Mouse (Mus musculus): ENCODE data around the gene Itga6.

Itga6 gene

DNA sequence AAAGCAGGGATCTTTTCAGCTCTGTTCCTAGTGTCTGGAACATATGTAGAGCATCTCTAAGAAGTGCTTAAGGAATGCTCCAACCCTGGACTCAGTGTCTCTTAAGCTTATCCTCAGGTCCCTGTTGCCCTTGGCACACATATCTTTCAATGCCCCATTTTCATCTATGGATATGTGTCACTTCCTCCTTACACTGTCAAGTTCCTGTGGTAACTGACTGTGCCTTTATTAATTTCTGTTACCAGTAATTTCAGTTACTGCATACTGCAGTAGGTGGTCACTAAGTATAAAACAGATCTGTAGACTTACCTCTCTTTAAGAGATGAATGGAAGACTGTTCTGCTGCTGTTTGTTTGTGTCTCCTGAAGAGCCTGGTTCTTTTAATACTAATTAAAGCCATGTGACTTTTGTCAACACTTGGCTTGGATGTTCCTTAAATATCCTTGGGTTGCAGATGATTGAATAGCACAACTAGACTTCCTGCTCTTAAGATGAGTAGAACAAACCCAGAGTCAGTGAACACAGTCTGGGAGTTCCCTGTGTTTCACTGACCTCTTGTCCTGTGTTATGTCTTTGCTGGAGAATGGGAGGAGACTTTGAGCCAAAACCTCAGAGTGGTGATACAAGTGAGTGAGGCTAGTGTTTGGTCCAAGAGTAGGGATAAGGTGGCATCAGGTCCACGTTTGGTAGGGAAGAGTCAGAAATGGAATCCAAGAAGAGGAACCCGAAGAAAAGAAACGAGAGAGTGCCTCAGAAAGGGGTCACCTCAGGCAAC, 19.7 kb downstream of the Itga6 start:
- no peak for DNase-seq (ENCODE audit: low read depth)

DNA sequence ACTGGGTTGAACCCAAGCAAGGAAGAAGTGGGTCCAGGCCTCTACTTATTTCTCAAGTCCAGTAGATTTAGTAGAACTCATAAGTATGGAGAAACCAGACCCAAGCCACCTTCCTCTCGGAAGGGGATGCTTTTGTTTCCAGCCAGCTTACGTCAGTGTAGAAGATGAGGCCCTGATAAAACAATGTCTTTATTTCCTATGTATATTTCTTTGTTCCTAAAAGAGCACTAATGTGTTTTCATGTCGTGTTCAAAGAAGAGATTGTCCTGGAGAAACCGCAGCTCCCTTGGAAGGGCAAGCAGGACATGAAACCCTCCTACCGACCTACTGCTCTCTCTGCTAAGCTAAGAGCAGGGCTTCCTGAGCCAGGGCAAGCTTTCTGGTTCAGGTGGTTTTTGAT, 20.6 kb downstream of the Itga6 start:
- no peak for DNase-seq (ENCODE audit: low read depth)

DNA sequence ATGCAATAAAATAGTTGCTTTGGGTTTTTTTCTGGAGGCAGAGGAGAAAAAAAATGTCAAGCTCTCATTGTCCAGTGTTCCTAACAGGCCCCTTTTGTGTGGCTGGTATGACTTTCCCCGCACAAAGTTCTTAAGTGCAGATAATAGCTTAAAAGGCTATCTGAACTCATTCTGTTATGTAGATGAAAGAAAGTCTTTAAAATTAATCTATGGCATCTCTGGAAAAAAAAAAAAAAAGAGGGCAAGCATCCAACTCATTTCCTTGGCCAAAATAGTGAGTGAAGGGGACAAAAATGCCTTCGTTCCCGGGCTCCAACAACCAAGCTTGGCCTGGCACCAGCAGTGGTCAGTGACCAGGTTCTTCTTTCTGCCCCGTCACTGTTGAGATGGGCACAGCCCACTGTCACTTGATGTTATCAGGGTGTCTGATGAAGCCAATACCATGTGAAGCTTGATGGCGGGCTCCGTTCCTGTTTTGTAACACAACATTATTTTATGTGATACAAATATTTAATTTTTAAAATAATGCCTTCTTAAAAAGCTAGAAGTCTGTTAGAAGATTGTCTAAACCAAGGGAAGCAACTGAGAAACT, 21.7 kb downstream of the Itga6 start:
- DNase-seq (ENCODE audit: low read depth), result no peak

DNA sequence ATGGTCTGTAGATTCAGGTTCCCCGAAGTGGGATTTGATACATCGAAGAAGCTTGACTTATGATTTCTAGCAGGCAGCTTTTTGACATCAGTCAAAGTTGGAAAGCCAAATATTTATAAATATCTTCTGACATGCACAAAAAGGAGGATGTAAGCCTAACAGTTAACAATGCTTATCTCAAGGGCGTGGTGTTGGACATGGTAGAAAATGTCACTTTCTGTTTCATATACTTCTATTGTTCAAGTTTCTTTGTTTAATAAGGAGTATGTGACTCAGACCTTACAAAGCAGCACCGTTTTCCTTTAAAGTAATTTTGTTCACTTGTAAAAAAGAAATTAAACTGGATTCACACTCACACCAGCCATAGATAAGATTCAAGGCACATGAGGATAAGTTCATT, 26.3 kb downstream of the Itga6 start:
- no peak for DNase-seq (ENCODE audit: low read depth)

DNA sequence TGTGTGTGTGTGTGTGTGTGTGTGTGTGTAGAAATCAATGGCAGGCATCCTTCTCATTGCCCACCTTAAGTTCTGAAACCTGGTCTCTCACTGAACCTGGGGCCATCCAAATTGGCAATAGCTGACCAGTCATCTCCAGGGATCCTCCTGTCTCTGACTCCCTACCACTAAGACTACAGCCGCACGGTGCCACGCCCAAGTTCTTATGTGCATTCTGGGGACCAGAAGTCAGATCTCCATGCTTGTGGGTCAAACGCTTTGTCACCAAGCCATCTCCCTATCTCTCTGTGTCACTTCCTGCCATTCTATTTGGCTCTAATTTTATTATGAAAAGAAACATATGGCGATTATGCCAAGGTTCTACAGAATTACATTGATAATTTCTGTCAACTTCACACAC, 28.3 kb downstream of the Itga6 start:
- DNase-seq (ENCODE audit: low read depth), result no peak

DNA sequence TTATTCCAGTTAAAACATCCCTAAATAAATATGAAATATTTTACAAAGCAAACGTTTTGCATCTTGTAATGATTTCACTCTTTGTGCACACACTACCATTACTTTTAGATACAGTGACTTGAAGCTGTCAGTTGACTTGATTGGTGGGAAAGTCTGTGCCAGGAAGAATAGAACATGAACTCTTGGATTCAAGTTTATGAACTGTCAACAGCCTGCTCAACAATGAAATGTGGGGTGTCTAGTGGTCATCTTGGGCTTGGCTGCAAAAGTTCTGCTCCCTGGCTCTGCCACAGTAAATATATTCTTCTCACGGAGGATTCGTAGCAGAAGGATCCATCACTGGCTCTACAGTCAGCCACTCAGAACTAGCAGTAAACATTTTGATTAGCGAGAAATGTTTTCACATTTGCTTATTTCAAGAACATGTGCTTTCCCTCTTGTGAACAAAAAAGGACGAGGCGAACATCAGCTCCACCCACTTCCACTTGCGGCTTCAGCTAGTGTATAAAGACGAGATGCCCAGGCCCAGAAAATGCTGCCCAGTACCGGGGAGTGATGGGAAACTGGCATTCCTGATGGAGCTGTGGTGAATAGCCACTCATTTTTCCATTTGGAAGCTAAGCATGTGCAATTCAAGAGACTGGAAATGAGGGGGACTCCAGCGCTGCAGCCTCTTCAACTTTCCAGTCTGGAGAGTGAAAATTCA, 29.0 kb downstream of the Itga6 start:
- no peak for DNase-seq (ENCODE audit: low read depth)

DNA sequence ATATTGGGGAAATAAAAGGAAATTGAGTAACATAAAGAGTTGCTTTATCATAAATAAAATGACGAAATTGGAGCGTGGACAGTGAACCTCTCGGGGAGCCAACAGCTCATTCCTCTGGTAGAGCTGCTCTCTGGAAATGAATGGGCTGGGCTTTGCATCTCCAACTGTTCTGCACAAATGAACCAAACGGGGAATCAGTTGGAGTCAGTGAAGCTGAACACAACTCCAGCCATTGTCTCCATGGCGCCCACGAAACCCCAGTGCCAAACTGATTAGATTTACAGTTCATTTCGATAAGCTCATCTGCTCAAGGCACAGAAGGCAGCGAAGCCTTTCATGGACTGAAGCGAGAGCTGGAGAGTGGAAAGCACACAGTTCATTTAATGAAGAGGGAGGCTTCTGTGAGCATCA, 29.8 kb downstream of the Itga6 start:
- no peak for DNase-seq (ENCODE audit: low read depth)

DNA sequence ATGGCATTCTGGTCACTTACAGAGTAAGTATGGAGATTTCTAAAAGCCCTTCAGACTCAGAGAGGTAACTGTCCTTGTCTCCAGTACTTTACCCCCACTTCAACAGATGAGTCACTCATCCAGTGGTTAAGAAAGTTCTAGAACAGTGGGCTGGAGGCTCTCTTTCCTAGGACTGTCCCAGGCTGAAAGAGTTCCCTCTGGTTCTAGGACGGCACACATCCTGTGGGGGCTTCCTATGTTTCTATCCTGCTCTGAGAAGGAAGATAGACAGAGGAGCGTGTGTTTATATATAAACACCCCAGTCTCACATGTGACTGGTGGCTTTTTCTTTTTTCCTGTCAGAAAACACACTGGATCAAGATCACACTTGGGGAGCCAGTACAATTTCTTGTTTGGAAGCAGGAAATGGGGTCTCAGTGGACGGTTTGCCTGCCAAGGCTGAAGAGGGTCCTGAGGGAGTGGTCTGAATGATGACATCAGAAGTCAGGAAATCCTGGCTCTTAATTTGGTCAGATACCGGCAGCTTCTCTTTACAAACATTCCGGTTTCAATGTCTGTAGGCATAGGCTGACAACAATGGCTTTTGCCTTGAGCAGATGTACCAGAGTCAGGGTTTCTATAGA, 34.0 kb downstream of the Itga6 start:
- no peak for DNase-seq (ENCODE audit: low read depth)

DNA sequence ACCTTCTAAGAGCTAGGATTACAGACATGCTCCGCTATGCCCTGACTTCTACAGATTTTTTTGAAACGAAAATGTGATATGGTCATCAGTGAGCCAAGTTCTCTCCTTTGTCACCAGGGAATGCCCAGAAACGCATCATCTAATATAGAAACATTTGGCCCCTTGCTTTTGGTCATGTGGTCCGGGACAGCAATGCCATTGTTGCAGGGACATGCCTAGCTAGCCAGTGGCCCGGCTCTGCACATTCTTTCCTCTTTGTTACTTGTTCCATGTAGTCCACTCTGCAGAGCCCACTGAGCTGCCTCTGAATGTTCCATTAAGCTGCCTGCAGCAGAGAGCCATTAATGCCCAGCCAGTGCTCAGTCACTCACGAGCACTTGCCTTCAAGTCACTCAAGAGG, 34.6 kb downstream of the Itga6 start:
- DNase-seq (ENCODE audit: low read depth), result no peak

DNA sequence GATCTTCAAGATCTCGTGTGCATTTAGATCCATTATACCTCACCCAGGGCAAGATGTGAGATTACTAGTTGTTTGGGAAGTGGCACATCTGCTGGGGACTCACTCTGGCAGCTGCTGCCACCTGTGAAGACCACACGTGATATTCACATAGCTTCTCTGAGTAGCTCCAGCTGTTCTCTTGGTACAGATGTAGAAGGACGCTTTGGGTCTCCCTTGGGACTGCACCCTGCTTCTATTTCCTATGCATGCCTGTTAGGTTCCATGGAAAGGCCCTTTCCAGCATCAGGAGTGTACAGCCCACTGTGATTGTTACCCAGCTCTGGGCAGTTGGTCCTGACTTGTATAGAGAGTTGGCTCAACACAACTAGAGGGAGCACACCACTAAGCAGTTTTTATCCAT, 39.8 kb downstream of the Itga6 start:
- no peak for DNase-seq (ENCODE audit: low read depth)

DNA sequence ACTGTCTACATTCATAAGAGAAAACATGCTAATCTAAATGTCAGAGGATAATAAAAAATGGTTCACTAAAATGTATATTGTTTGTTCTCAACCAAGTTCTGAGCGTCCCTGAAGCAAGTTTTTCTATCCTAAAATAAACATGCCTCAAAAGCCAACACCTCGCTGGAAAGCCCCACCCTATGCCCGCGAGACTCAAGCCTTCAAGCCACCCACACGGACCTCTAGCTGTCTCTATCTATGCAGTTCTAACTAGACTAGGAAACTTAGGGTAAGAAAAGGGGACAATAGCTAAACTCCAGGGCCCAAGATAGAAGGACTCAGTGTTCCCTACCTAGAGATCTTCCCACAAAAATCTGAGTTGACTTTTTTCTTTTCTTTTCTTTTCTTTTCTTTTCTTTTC, 40.6 kb downstream of the Itga6 start:
- no peak for DNase-seq (ENCODE audit: low read depth)

DNA sequence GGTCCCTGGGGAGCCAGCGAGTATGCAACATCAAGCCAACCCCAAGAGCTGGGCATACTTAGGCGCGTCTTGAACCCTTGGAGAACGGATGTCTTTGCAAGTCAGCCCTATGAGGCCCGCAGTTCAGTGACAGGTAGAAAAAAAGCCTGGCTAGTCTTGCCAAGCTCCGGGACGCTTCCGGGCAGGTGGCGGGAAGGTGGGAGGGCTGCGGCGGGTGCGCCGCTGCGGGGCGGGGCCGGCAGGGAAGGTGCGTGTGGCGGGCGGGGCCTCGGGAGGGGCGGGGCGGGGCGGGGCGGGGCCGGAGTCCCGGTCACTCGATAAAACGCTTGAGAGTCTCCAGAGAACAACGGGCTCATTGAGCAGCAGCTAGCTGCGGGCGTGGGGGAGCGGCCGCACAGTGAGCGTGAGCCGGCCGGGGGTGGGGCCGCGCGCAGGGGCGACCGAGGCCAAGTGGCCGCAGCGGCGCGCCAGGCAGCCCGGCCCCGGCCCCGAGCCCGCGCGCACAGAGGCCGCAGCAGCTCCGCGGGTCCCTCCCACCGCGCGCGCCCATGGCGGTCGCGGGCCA, 41.3 kb downstream of the Itga6 start:
- DNase-seq (ENCODE audit: low read depth), result no peak

DNA sequence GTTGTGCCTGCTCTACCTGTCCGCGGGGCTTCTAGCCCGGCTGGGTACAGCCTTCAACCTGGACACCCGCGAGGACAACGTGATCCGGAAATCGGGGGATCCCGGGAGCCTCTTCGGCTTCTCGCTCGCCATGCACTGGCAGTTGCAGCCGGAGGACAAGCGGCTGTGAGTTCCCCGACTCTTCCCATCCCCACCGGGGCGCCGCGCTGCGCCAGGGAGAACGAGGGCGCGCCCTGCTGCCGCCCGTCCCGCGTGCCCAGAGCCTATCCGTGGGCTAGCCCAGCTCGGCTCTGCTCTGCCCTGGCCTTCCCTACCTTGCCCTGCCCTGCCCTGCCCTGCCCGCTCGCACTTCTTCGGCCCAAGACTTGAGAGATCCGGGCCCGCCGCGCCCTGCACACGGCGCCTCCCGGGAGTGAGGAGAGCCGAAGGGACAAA, 41.8 kb downstream of the Itga6 start:
- DNase-seq (ENCODE audit: low read depth), result no peak

DNA sequence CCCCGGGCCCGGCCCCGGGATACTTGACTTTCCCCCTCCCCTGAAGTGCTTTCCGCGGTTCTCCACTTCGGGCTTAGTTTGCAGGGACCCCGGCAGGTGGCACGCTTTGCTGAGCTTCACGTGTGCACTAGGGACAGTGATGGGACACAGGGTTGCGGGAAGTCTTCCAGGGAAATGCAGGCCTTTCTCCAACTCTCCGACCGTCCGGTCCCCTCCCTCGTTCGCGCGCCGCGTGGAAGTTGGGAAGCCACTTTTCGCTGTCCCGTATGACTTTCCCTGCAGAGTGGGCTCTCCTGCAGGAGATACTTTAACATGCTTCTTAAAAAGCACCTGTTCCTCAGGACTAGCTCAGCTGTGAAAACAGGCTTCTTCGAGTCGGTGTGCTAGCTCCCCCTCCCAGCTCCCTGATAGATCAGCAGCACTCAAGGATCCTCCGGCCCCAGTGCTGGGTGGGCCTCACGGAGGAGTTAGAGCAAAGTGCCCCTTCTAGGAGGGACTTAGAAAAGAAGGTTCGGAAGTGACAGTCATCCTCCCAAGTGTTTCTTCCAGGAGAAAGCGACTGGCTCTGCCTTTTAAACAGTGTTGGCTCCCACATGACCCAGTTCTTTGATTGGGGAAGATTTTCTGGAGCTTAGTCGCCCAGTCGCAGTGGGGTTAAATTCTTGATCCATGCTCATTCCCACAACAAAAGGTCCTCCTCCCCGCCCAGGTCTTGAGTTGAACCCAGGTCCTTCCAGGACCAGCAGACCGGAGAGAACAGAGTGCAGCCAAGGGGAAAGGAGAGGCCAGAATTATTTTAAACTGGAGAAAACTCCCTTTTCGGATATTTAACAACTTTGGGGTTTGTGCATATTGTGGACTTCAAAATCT, 42.4 kb downstream of the Itga6 start:
- DNase-seq (ENCODE audit: low read depth), result peak; percentile 14

DNA sequence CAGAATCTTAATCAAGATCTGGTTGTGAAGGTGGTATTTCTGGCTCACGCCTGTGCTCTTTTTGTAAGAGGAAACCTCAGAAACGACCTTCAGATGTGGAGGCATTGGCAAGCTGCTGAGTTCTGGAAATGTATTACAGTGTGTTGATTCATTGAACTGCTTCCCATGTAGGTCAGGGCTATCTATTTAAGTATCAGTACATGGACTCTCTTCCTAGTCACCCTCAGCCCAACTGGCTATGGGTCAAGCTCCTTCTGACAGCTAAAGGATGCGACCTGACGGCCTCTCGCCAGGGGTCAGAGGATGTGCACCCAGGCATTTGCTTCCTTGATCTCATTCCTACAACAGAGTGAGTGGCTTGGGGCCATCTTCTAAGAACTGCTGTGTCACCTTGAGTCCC, 45.3 kb downstream of the Itga6 start:
- no peak for DNase-seq (ENCODE audit: low read depth)

DNA sequence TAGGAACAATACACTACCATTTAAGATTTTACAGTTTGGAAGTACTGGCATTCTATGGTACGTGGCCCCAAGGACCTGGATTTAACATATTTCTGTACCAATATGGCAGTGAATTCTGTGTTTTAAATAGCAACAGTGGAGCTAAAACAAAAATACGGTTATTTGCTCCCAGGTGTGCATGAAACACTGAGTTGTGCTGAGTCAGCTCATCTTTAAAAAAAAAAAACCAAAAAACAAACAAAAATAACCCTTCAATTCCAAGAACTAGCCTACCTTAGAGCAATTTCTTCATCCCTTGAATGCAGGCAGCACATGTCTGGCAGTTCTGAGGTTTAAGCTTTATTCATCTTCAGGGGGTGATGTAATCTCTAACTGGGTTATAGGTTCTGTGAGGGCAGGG, 45.8 kb downstream of the Itga6 start:
- no peak for DNase-seq (ENCODE audit: low read depth)

DNA sequence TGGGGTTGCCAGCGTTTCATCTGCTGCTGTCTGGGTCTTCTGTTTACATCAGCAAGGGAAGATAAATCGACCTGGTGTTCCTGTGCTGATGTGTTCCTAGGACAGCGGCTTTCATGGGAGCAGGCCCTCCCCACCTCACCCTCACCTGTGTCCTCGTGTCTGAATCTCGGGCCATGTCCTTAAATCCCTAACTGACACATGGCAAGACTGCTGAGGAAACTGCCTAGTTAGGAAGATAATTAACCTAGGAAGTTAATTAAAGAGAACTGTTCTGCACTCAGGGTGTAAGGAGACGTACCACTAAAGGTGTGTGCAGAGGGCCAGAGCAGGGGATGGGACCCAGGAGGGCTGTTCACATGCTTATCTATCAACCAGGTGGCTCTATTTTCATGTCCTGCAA, 48.7 kb downstream of the Itga6 start:
- DNase-seq (ENCODE audit: low read depth), result no peak

DNA sequence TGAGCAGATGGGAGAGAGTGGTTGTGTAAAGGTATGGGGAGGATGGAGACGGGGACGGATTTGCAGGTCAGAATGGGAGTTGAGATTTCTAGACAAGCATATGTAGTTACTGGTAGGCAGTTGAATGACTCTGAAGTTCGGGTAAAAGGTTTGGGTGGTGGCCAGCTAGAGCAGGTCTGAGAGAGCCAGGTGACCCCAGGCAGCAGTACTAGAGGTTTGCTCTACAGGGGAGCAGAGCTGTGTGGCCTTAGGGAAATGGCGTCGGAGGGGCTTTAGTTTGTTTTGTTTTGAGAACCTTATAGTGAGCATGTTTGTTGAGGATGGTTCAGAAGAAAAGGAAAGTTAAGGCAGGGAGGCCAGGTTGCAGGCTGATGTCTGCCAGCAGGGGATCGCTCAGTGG, 51.4 kb downstream of the Itga6 start:
- DNase-seq (ENCODE audit: low read depth), result no peak

DNA sequence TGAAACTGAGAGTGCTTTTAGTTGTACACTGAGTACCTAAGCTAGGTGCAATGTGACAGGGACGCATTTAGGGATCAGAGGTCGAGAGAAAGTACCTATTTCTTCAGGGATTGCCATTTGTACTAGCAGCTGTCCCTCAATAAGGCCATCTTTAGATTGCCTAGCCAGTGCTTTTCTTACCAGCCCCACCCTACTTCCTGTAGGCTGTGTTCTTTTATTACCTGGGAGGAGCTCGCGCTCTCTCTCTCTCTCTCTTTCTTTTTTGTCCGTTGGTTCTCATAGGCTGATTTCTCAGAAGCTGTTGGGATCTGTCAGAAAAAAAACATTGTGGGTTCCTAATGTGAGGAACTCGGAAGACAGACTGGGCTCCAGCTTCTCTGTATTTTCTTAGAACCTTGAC, 55.4 kb downstream of the Itga6 start:
- DNase-seq (ENCODE audit: low read depth), result no peak

DNA sequence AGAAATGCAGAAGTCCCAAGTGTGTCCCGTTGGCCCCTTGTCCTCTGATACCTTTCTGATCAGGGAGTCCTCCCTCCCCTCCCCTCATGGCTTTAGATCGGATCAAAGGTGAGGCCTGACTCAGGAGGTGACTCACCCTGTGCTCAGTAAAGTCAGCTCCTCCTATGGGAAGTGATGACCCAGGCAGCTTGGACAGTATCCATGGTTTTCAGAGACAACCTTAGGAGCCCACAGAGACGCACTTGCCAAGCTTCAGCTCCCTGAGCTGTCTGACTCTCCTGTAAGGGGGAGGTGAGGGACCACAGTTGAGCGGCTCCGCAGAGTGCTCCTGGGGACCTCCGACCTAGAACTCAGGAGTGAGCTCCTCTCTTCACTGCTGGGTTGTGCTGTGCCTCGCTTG, 56.3 kb downstream of the Itga6 start:
- DNase-seq (ENCODE audit: low read depth), result no peak

DNA sequence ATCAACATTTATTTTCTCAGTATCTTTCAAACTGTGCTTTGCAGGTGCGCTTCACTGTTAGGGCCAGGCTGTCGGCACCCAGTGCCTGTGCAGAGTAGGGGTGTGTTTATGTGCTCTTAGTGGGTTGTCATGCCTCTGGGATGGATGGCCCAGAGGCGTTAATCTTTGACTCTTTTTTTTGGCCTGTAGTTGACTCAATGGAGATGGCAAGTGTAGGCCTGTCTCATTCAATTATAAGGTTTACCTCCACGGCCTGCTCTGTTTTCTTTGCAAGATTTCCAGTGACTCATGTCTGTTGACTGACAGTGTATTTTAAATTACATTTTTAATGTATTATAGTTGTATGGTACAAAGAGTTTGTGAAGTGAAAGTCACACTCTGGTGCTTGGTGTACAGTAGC, 56.7 kb downstream of the Itga6 start:
- no peak for DNase-seq (ENCODE audit: low read depth)

DNA sequence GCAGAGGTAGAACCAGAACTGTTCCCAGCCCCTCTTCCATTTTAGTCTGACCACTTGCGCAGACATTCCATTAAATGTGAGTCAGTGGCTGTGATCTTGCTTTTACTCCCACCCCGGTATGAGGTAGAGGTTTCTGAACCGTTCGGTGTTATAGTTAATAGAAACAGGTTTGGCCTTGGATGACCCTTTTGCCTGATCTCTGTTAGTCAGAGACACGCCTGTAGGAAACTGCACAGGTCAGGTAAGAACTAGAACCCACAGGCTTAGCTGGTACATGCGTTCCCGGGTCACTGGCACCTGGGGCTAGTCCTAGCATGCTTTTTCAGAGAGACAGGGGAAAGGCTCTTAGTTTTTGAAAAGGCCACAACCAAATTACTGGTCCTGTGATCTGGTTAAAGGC, 59.7 kb downstream of the Itga6 start:
- no peak for DNase-seq (ENCODE audit: low read depth)

All from c-Kit-positive CD71-negative TER-119-negative erythroid progenitor cells, embryonic 14.5 days (primary cell).